Mouse (Mus musculus) forebrain, embryonic 11.5 days (tissue): Measurements from ENCODE around the gene Grk6. TPM values are rescaled to one million over a fixed set of nuclear protein-coding genes. Genes with fewer than 3 reads are reported as not detected.

Experiments
- ATAC-seq: fragments of 200-750 bp; cut with Nextera tagmentation; replicated peaks from 2 replicates; pipeline ENCODE4 v1.8.0; 2017; ENCODE audit warnings: moderate TSS enrichment; ENCODE audit not compliant: low FRiP score
- DNase-seq: peaks from one replicate; pipeline ENCODE4 v3.0.0-alpha.2; 2017; ENCODE audit warnings: low spot score
- H3K27ac ChIP-seq: fragments of 300-500 bp; sonication (generic); 2 replicates; pipeline ENCODE4 v1.5.1; 2014; ENCODE audit warnings: low read depth, low read length
- H3K27me3 ChIP-seq: fragments of 300-500 bp; sonication (generic); 2 replicates; pipeline ENCODE4 v1.6.1; 2014; ENCODE audit warnings: mild to moderate bottlenecking, low read length, mixed read lengths; ENCODE audit not compliant: control insufficient read depth, insufficient read depth
- H3K36me3 ChIP-seq: fragments of 300-500 bp; sonication (generic); 2 replicates; pipeline ENCODE4 v1.6.1; 2014; ENCODE audit warnings: mild to moderate bottlenecking, low read length, moderate library complexity, mixed read lengths; ENCODE audit not compliant: control insufficient read depth, insufficient read depth
- H3K4me1 ChIP-seq: fragments of 300-500 bp; sonication (generic); replicated peaks from 2 replicates; pipeline ENCODE4 v1.6.1; 2014; ENCODE audit warnings: low read length, mixed read lengths; ENCODE audit not compliant: control insufficient read depth, insufficient read depth
- H3K4me2 ChIP-seq: fragments of 300-500 bp; sonication (generic); 2 replicates; pipeline ENCODE4 v1.6.1; 2014; ENCODE audit warnings: low read depth, mild to moderate bottlenecking, low read length, moderate library complexity, mixed read lengths; ENCODE audit not compliant: severe bottlenecking
- H3K4me3 ChIP-seq: fragments of 300-500 bp; sonication (generic); 2 replicates; pipeline ENCODE4 v1.5.1; 2014; ENCODE audit warnings: low read depth, low read length
- H3K9ac ChIP-seq: fragments of 300-500 bp; sonication (generic); 2 replicates; pipeline ENCODE4 v1.6.1; 2014; ENCODE audit warnings: low read length
- H3K9me3 ChIP-seq: fragments of 300-500 bp; sonication (generic); 2 replicates; pipeline ENCODE4 v1.6.1; 2016; ENCODE audit warnings: low read length, mixed read lengths; ENCODE audit not compliant: control insufficient read depth
- WGBS: fragments of 180-500 bp; shearing (Covaris S2); extraction: QIAGEN DNeasy Blood & Tissue Kit; methylation state at CpG from one replicate; pipeline ENCODE4 v1.1.7; 2014; 5-methylcytosine and 5-hydroxymethylcytosine counted together
- polyA plus RNA-seq: library from polyadenylated mRNA; unstranded; fragments of >200 nt; fragmentation: Nextera tagmentation; extraction: Ambion mirVana; gene quantifications from 2 replicates; pipeline ENCODE4 v1.2.1, GENCODE M21; 2014

Gene Grk6
- polyA plus RNA-seq, 1 experiment from 2014 or later: 69.5 TPM

GRCm38 (mm10) chr13:55405783-55406390, 39.0 kb upstream of the Grk6 start:
- no peak overlapping the region for H3K4me2 ChIP-seq
- H3K4me3 ChIP-seq: no peak overlapping the region
- DNase-seq: peak; percentile 55

GRCm38 (mm10) chr13:55407341-55407740, 37.5 kb upstream of the Grk6 start:
- DNase-seq (no peak), ATAC-seq (no peak)
- H3K27me3 ChIP-seq: no peaks in the 10 kb centered on the region
- WGBS: 83% methylated on average over 4 of the region's 4 CpGs
- H3K36me3 ChIP-seq: no peaks in the 10 kb centered on the region
- H3K27ac ChIP-seq: no peak overlapping the region
- H3K4me1 ChIP-seq: peaks cover 7% of the 10 kb centered on the region; the same call in 1 of the 2 replicates
- no peak overlapping the region for H3K4me3 ChIP-seq
- no peak overlapping the region for H3K4me2 ChIP-seq
- no peak overlapping the region for H3K9ac ChIP-seq
- no peaks in the 10 kb centered on the region for H3K9me3 ChIP-seq

More at GRCm38 (mm10) chr13:55405783-55406390, 39.0 kb upstream of the Grk6 start:
- Histone ChIP-seq H3K36me3 (no peaks in the 10 kb centered on the region), H3K9ac (peak overlapping the region; percentile 44), H3K27ac (0 out of 2 replicates have a peak overlapping the region, but pooled peaks have one; percentile 2), H3K9me3 (no peaks in the 10 kb centered on the region), H3K27me3 (no peaks in the 10 kb centered on the region), H3K4me1 (peaks cover 7% of the 10 kb centered on the region; the same call in 1 of the 2 replicates)
- WGBS: 60% methylated on average over 13 of the region's 13 CpGs
- ATAC-seq: peak; percentile 55

- no peaks in the 10 kb centered on the region for H3K9me3 ChIP-seq
- H3K4me2 ChIP-seq: no peak overlapping the region
- H3K4me1 ChIP-seq: peaks cover 7% of the 10 kb centered on the region; the same call in 1 of the 2 replicates
- ATAC-seq (no peak), DNase-seq (no peak)
- H3K36me3 ChIP-seq: no peaks in the 10 kb centered on the region
- H3K9ac ChIP-seq: no peak overlapping the region
- H3K27me3 ChIP-seq: peaks cover 2% of the 10 kb centered on the region; the same call in 1 of the 2 replicates
- WGBS: 85% methylated on average over 19 of the region's 19 CpGs
- no peak overlapping the region for H3K4me3 ChIP-seq
- no peak overlapping the region for H3K27ac ChIP-seq
These were observed 36.2 kb upstream of the Grk6 start for GRCm38 (mm10) chr13:55408546-55409120.

- 75% methylated on average over 7 of the region's 7 CpGs for WGBS
- ATAC-seq (no peak), DNase-seq (no peak)
- peaks cover 11% of the 10 kb centered on the region for H3K27me3 ChIP-seq
- H3K36me3 ChIP-seq: no peaks in the 10 kb centered on the region
- H3K9me3 ChIP-seq: no peaks in the 10 kb centered on the region
- no peak overlapping the region for H3K9ac ChIP-seq
- no peak overlapping the region for H3K4me2 ChIP-seq
- no peak overlapping the region for H3K27ac ChIP-seq
- peaks cover 4% of the 10 kb centered on the region; the same call in 1 of the 2 replicates for H3K4me1 ChIP-seq
- H3K4me3 ChIP-seq: no peak overlapping the region
These were observed 33.0 kb upstream of the Grk6 start for GRCm38 (mm10) chr13:55411826-55412225.

GRCm38 (mm10) chr13:55412643-55413307, 32.1 kb upstream of the Grk6 start:
- no peak for ATAC-seq
- 86% methylated on average over 13 of the region's 13 CpGs for WGBS

GRCm38 (mm10) chr13:55413333-55413732, 31.5 kb upstream of the Grk6 start:
- Histone ChIP-seq H3K4me2 (no peak overlapping the region), H3K36me3 (no peaks in the 10 kb centered on the region), H3K27me3 (peaks cover 13% of the 10 kb centered on the region), H3K4me1 (peaks cover 4% of the 10 kb centered on the region; the same call in 1 of the 2 replicates), H3K9me3 (no peaks in the 10 kb centered on the region), H3K9ac (no peak overlapping the region), H3K27ac (no peak overlapping the region), H3K4me3 (no peak overlapping the region)
- DNase-seq (no peak), ATAC-seq (no peak)
- WGBS: 81% methylated on average over 12 of the region's 12 CpGs

More at GRCm38 (mm10) chr13:55412643-55413307, 32.1 kb upstream of the Grk6 start:
- DNase-seq: peak; percentile 49
- Histone ChIP-seq H3K4me1 (peaks cover 4% of the 10 kb centered on the region; the same call in 1 of the 2 replicates), H3K9me3 (no peaks in the 10 kb centered on the region), H3K9ac (no peak overlapping the region), H3K4me3 (no peak overlapping the region), H3K27me3 (peaks cover 11% of the 10 kb centered on the region), H3K4me2 (no peak overlapping the region), H3K36me3 (no peaks in the 10 kb centered on the region), H3K27ac (no peak overlapping the region)

- no peak within 1 kb of the TSS for H3K27ac ChIP-seq
- WGBS: 9% methylated on average over 41 of the region's 41 CpGs
- peaks cover 4% of the 10 kb centered on the region; the same call in 1 of the 2 replicates for H3K4me1 ChIP-seq
- ATAC-seq (0 out of 2 replicates have a peak, but pooled peaks have one; percentile 24), DNase-seq (peak; percentile 78)
- H3K9ac ChIP-seq: peak within 1 kb of the TSS; percentile 52; the same call in 1 of the 2 replicates
- no peaks in the 10 kb centered on the region for H3K9me3 ChIP-seq
- H3K36me3 ChIP-seq: no peaks in the 10 kb centered on the region
- H3K27me3 ChIP-seq: peaks cover 25% of the 10 kb centered on the region
- H3K4me3 ChIP-seq: peak within 1 kb of the TSS; percentile 32
- peak within 1 kb of the TSS; percentile 55 for H3K4me2 ChIP-seq
These were observed 30.0 kb upstream of the Grk6 start, which contains the start of gene Pfn3 for GRCm38 (mm10) chr13:55414743-55415380. Gene Pfn3, minus strand, starts transcription at chr13:55415232.

GRCm38 (mm10) chr13:55418004-55418403, 26.9 kb upstream of the Grk6 start:
- peaks cover 4% of the 10 kb centered on the region for H3K4me1 ChIP-seq
- WGBS: 14% methylated on average over 12 of the region's 12 CpGs
- ATAC-seq: peak; percentile 76
- no peak overlapping the region for H3K4me3 ChIP-seq
- H3K4me2 ChIP-seq: no peak overlapping the region
- no peak overlapping the region for H3K27ac ChIP-seq
- peak; percentile 90 for DNase-seq
- no peaks in the 10 kb centered on the region for H3K9me3 ChIP-seq
- H3K9ac ChIP-seq: no peak overlapping the region
- peaks cover 49% of the 10 kb centered on the region for H3K27me3 ChIP-seq
- H3K36me3 ChIP-seq: no peaks in the 10 kb centered on the region
